Mouse (Mus musculus): ENCODE measurements around the gene Gm5089. TPM values are rescaled to one million over a fixed set of nuclear protein-coding genes. Genes with fewer than 3 reads are reported as not detected.
"Not testable (repeated sequence)": the region's sequence is repeated elsewhere in the genome, so short reads cannot be mapped to it uniquely, and the experiment has no call there.

The Gm5089 gene
- polyA plus RNA-seq, 1 experiment from 2014 or later, result 0.60 TPM

- Histone ChIP-seq H3K4me3 (replicated peaks) (no peak overlapping the region; the same call in 1 of the 2 replicates), H3K36me3 (no peaks in the 10 kb centered on the region), H3K4me2 (0 out of 2 replicates have a peak overlapping the region, but pooled peaks have one; percentile 4), H3K27me3 (replicated peaks) (peaks cover 52% of the 10 kb centered on the region), H3K27ac (replicated peaks) (no peak overlapping the region), H3K9ac (replicated peaks) (no peak overlapping the region), H3K4me1 (peaks cover 20% of the 10 kb centered on the region), H3K9me3 (replicated peaks) (no peaks in the 10 kb centered on the region)
- WGBS, result 48% methylated on average over 5 of the region's 5 CpGs
- no peak for ATAC-seq (ENCODE audit: low FRiP score)
Measured at GRCm38 (mm10) chr14:122460226-122460625, 9.3 kb upstream of the Gm5089 start.

DNA sequence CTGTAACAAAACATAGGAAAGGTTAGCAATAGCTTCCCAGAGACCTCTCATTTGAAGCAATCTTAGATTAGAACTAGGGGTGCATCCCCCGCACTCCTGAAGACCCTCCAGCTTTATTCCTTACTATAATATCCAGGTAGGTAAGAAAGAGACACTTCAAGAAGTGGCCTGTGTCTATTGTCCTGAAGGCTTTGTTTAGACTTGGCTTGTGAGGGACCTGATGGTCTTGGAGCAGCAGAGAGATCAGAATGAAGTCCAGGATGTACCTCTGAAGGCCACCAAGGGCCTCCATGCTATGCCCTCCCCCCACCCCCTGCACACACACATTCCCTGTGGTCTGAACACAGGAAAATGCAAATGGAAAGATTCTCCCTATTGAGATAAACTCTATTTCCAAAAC lies 8.9 kb upstream of the Gm5089 start:
- Histone ChIP-seq H3K9ac (replicated peaks) (no peak overlapping the region), H3K9me3 (replicated peaks) (no peaks in the 10 kb centered on the region), H3K4me2 (no peak overlapping the region), H3K4me3 (replicated peaks) (no peak overlapping the region), H3K36me3 (no peaks in the 10 kb centered on the region), H3K27ac (replicated peaks) (no peak overlapping the region), H3K27me3 (replicated peaks) (peaks cover 49% of the 10 kb centered on the region), H3K4me1 (peaks cover 15% of the 10 kb centered on the region)
- WGBS, result 88% methylated on average over 1 of the region's 1 CpGs
- no peak for ATAC-seq (ENCODE audit: low FRiP score)

DNA sequence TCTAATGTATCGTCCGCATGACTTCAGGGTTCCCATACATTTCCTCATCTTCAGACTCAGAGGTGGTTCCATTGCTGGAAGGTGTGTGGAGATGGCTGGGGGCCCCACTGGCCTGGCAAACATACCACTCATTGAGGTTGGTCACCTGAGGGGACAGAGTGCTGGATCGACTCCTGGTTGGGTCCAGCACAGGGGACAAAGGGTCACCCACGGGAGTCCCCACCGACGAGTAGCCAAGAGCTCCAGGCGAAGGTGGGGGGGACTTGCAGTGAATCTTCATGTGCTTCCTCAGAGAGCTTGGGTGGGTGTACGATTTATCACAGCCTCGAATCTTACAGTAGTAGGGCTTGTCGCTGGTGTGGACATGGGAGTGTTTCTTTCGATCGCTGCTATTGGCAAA lies 8.4 kb upstream of the Gm5089 start:
- 74% methylated on average over 12 of the region's 12 CpGs for WGBS
- not testable (repeated sequence) for ATAC-seq (ENCODE audit: low FRiP score); H3K4me2 ChIP-seq; H3K9me3 ChIP-seq (replicated peaks); H3K36me3 ChIP-seq; H3K9ac ChIP-seq (replicated peaks); H3K27ac ChIP-seq (replicated peaks); H3K4me3 ChIP-seq (replicated peaks)
- H3K4me1 ChIP-seq, result peaks cover 12% of the 10 kb centered on the region
- peaks cover 49% of the 10 kb centered on the region for H3K27me3 ChIP-seq (replicated peaks)

- Histone ChIP-seq H3K9me3 (replicated peaks) (no peaks in the 10 kb centered on the region), H3K27me3 (replicated peaks) (peaks cover 55% of the 10 kb centered on the region), H3K4me3 (replicated peaks) (no peak overlapping the region), H3K4me1 (peaks cover 25% of the 10 kb centered on the region), H3K27ac (replicated peaks) (no peak overlapping the region), H3K4me2 (no peak overlapping the region), H3K9ac (replicated peaks) (no peak overlapping the region), H3K36me3 (no peaks in the 10 kb centered on the region)
- no peak for ATAC-seq (ENCODE audit: low FRiP score)
- 30% methylated on average over 4 of the region's 4 CpGs for WGBS
Measured at GRCm38 (mm10) chr14:122455562-122455958, 4.6 kb upstream of the Gm5089 start.

- Histone ChIP-seq H3K9ac (replicated peaks) (no peak overlapping the region), H3K4me1 (peaks cover 31% of the 10 kb centered on the region), H3K9me3 (replicated peaks) (no peaks in the 10 kb centered on the region), H3K4me2 (no peak overlapping the region), H3K27ac (replicated peaks) (no peak overlapping the region), H3K27me3 (replicated peaks) (peaks cover 56% of the 10 kb centered on the region), H3K4me3 (replicated peaks) (no peak overlapping the region), H3K36me3 (no peaks in the 10 kb centered on the region)
- 34% methylated on average over 10 of the region's 10 CpGs for WGBS
- ATAC-seq (ENCODE audit: low FRiP score), result no peak
Measured at GRCm38 (mm10) chr14:122454901-122455561, 4.1 kb upstream of the Gm5089 start.

GRCm38 (mm10) chr14:122453996-122454738 lies 3.3 kb upstream of the Gm5089 start:
- H3K4me3 ChIP-seq (replicated peaks), result peak overlapping the region; percentile 19
- H3K4me2 ChIP-seq, result peak overlapping the region; percentile 50
- H3K36me3 ChIP-seq, result no peaks in the 10 kb centered on the region
- H3K27me3 ChIP-seq (replicated peaks), result peaks cover 60% of the 10 kb centered on the region
- H3K27ac ChIP-seq (replicated peaks), result peak overlapping the region; percentile 48; the same call in 1 of the 2 replicates
- no peak for ATAC-seq (ENCODE audit: low FRiP score)
- H3K4me1 ChIP-seq, result peaks cover 35% of the 10 kb centered on the region
- 7% methylated on average over 12 of the region's 12 CpGs for WGBS
- H3K9ac ChIP-seq (replicated peaks), result no peak overlapping the region
- no peaks in the 10 kb centered on the region for H3K9me3 ChIP-seq (replicated peaks)

- no peaks in the 10 kb centered on the region for H3K9me3 ChIP-seq (replicated peaks)
- H3K27ac ChIP-seq (replicated peaks), result peak overlapping the region; percentile 74; the same call in 1 of the 2 replicates
- H3K4me3 ChIP-seq (replicated peaks), result peak overlapping the region; percentile 19
- ATAC-seq (ENCODE audit: low FRiP score), result peak; percentile 43
- peak overlapping the region; percentile 50 for H3K4me2 ChIP-seq
- H3K27me3 ChIP-seq (replicated peaks), result peaks cover 66% of the 10 kb centered on the region
- no peaks in the 10 kb centered on the region for H3K36me3 ChIP-seq
- H3K9ac ChIP-seq (replicated peaks), result no peak overlapping the region
- peaks cover 35% of the 10 kb centered on the region for H3K4me1 ChIP-seq
- WGBS, result 1% methylated on average over 32 of the region's 32 CpGs
Measured at GRCm38 (mm10) chr14:122453388-122453995, 2.6 kb upstream of the Gm5089 start.

DNA sequence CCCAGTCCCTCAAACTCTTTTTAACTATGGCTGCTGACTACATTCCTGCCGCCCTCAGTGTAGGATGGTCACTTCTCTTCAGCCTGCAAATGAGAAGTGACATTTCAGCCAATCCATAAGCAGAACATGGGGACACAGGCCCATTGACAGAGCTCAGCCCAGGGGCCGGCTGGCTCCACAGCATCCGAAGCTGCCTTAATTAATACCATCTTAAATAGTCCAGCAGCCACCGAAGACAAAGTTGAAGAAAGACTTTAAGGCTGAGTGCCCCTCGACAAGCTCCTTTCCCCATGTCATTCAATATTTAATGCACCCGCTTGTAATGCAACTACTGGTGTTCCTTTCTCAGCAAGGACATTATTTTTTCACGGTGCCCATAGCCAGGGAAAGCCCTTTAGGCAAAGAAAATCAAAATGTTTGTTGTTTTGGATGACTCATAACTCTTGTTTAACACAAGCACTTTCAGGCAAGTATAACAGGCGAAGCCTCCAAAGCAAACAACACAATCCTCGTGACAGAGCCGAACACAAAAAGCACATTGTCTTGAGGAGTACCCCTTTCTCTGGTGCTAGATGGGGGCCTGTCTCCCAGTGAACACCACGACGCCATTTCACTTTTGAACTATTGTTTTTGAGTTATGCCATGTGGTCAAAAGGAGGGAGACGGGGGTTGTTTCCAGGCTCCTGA lies 1.9 kb upstream of the Gm5089 start:
- no peak overlapping the region for H3K4me3 ChIP-seq (replicated peaks)
- no peak overlapping the region for H3K9ac ChIP-seq (replicated peaks)
- no peaks in the 10 kb centered on the region for H3K9me3 ChIP-seq (replicated peaks)
- peak overlapping the region; percentile 50 for H3K4me2 ChIP-seq
- H3K27me3 ChIP-seq (replicated peaks), result peaks cover 72% of the 10 kb centered on the region
- H3K36me3 ChIP-seq, result no peaks in the 10 kb centered on the region
- H3K27ac ChIP-seq (replicated peaks), result peak overlapping the region; percentile 74; the same call in 1 of the 2 replicates
- peak; percentile 5; the same call in 1 of the 2 replicates for ATAC-seq (ENCODE audit: low FRiP score)
- 10% methylated on average over 13 of the region's 13 CpGs for WGBS
- H3K4me1 ChIP-seq, result peaks cover 35% of the 10 kb centered on the region

DNA sequence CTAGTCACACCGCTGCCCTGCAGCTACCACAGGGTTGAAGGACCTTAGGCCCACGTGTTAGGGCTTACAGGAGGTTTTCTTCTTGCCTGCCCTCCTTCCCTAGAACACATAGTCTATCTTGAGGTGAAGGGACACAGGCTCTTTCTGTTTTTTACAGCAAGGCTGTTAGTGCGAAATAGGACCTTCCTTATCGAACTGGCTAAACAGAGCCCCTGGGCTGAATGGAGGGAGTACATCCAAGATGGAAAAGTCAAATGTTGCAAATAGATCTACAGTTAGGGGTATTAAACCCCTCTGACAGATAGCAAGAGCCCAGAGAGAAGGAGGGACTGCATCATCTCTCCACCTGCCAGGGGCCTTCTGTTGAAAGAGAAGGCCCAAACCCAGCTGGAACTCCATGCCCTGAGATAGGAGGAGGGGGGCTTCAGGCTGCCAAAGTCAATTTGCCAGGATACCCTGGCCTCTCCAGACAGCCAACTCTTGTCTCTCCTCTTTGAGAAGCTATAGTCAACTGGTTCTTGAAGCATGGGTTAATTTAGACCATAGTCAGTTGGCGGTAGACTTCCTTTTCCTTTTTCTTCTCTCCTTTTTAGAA lies 733 bp upstream of the Gm5089 start:
- H3K36me3 ChIP-seq, result no peaks in the 10 kb centered on the region
- peak overlapping the region; percentile 72 for H3K4me2 ChIP-seq
- ATAC-seq (ENCODE audit: low FRiP score), result no peak
- no peak overlapping the region for H3K9ac ChIP-seq (replicated peaks)
- H3K27me3 ChIP-seq (replicated peaks), result peaks cover 77% of the 10 kb centered on the region
- peaks cover 35% of the 10 kb centered on the region for H3K4me1 ChIP-seq
- H3K9me3 ChIP-seq (replicated peaks), result no peaks in the 10 kb centered on the region
- no peak overlapping the region for H3K4me3 ChIP-seq (replicated peaks)
- H3K27ac ChIP-seq (replicated peaks), result no peak overlapping the region
- WGBS, result 61% methylated on average over 5 of the region's 5 CpGs

DNA sequence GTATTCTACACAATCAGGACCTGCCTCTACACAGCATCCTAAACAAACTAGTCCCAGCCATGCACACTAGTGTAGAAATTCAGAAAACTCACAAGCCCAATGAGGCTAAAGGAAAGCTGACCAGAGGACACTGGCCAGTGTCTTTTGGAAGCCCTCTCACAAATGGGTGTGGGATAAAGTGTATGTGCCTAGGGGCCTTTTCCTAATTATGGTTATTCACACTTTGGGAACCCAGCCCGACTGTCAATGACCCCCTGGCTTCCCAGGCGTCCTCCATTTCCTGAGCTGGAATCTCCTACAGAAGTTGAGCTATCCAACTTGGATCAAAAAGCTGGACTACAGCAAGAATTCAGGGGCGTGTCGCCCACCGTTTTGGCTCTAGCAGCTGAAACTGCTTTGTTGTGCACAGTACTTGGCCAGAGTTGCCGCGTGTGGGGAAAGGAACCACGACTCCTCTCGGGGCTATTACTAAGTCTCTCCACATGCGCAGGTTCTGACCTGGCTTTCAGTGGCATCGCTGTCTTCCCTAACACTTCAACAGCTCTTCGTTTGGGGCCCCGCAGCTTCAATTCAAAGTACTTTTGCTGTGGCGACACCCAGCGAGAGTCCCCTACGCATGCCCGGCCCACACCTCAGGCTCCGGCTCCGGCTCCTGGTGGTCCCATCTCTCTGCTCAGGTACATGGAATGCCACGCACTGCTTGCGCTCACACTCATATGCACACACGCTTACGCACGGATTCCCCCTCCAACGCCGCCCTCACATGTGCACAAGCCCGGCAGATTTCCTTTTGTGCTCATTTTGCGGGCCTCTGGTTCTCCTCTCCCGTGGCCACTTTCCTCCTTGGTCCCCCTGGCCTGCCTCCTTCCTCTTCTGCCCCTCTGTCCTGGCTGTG lies 1.1 kb downstream of the Gm5089 start:
- peaks cover 74% of the 10 kb centered on the region for H3K27me3 ChIP-seq (replicated peaks)
- H3K4me3 ChIP-seq (replicated peaks), result peak overlapping the region; percentile 39
- H3K4me1 ChIP-seq, result peaks cover 35% of the 10 kb centered on the region
- peak overlapping the region; percentile 67 for H3K27ac ChIP-seq (replicated peaks)
- WGBS, result 4% methylated on average over 29 of the region's 29 CpGs
- H3K4me2 ChIP-seq, result peak overlapping the region; percentile 72
- no peaks in the 10 kb centered on the region for H3K9me3 ChIP-seq (replicated peaks)
- H3K9ac ChIP-seq (replicated peaks), result peak overlapping the region; percentile 38; the same call in 1 of the 2 replicates
- no peak for ATAC-seq (ENCODE audit: low FRiP score)
- H3K36me3 ChIP-seq, result no peaks in the 10 kb centered on the region
